Mouse (Mus musculus): ENCODE measurements around the gene Ift80. TPM values are rescaled to one million over a fixed set of nuclear protein-coding genes. Genes with fewer than 3 reads are reported as not detected.

The Ift80 gene
- polyA plus RNA-seq, 1 experiment from 2014 or later = 3.2 TPM

GRCm38 (mm10) chr3:69005338-69006245 lies 1.2 kb upstream of the Ift80 start:
- Histone ChIP-seq H3K27ac (ENCODE audit: low read depth) (peak overlapping the region; percentile 97), H3K4me1 (ENCODE audit: insufficient read depth) (no peaks in the 10 kb centered on the region), H3K4me3 (ENCODE audit: low read depth, low read length) (peak overlapping the region; percentile 100), H3K36me3 (replicated peaks; ENCODE audit: insufficient read depth, low read length) (peaks cover 9% of the 10 kb centered on the region), H3K27me3 (ENCODE audit: insufficient read depth, low read length) (no peaks in the 10 kb centered on the region), H3K9ac (replicated peaks) (peak overlapping the region; percentile 99), H3K4me2 (ENCODE audit: low read depth, low read length) (peak overlapping the region; percentile 69), H3K9me3 (ENCODE audit: low read length) (no peaks in the 10 kb centered on the region)
- ATAC-seq (peak; percentile 44), DNase-seq (peak; percentile 80)
- TF ChIP-seq CTCF (IDR thresholded peaks at IDR 0.05; ENCODE audit: low read depth) (peak; percentile 53), EP300 (IDR thresholded peaks at IDR 0.05; ENCODE audit: low read depth) (no peak)
- WGBS (ENCODE audit: insufficient replicate concordance) = under 1% methylated on average over 70 of the region's 72 CpGs

GRCm38 (mm10) chr3:69004055-69004436 lies 324 bp downstream of the Ift80 start:
- H3K27ac ChIP-seq (ENCODE audit: low read depth) = peak overlapping the region; percentile 97
- 2% methylated on average over 7 of the region's 7 CpGs for WGBS (ENCODE audit: insufficient replicate concordance)

GRCm38 (mm10) chr3:69002781-69003180 lies 1.6 kb downstream of the Ift80 start:
- Histone ChIP-seq H3K9me3 (ENCODE audit: low read length) (no peaks in the 10 kb centered on the region), H3K9ac (replicated peaks) (no peak overlapping the region), H3K36me3 (replicated peaks; ENCODE audit: insufficient read depth, low read length) (no peaks in the 10 kb centered on the region), H3K27me3 (ENCODE audit: insufficient read depth, low read length) (no peaks in the 10 kb centered on the region), H3K27ac (ENCODE audit: low read depth) (no peak overlapping the region), H3K4me3 (ENCODE audit: low read depth, low read length) (peak overlapping the region; percentile 100; the same call in 1 of the 2 replicates), H3K4me1 (ENCODE audit: insufficient read depth) (no peaks in the 10 kb centered on the region), H3K4me2 (ENCODE audit: low read depth, low read length) (no peak overlapping the region)
- DNase-seq (no peak), ATAC-seq (no peak)
- TF ChIP-seq CTCF (IDR thresholded peaks at IDR 0.05; ENCODE audit: low read depth) (peak; percentile 42), EP300 (IDR thresholded peaks at IDR 0.05; ENCODE audit: low read depth) (no peak)
- 89% methylated on average over 4 of the region's 4 CpGs for WGBS (ENCODE audit: insufficient replicate concordance)

More at GRCm38 (mm10) chr3:69004055-69004436, 324 bp downstream of the Ift80 start:
- Histone ChIP-seq H3K4me3 (ENCODE audit: low read depth, low read length) (peak overlapping the region; percentile 100), H3K36me3 (replicated peaks; ENCODE audit: insufficient read depth, low read length) (peaks cover 3% of the 10 kb centered on the region; the same call in 1 of the 2 replicates), H3K9ac (replicated peaks) (peak overlapping the region; percentile 99), H3K9me3 (ENCODE audit: low read length) (no peaks in the 10 kb centered on the region), H3K4me2 (ENCODE audit: low read depth, low read length) (peak overlapping the region; percentile 75), H3K4me1 (ENCODE audit: insufficient read depth) (no peaks in the 10 kb centered on the region), H3K27me3 (ENCODE audit: insufficient read depth, low read length) (no peaks in the 10 kb centered on the region)
- DNase-seq = no peak
- ATAC-seq = peak; percentile 2; the same call in 1 of the 2 replicates
- no peak; the same call in none of the 2 replicates for TF ChIP-seq CTCF (IDR thresholded peaks at IDR 0.05; ENCODE audit: low read depth)
- no peak for TF ChIP-seq EP300 (IDR thresholded peaks at IDR 0.05; ENCODE audit: low read depth)

- no peak overlapping the region for H3K27ac ChIP-seq (ENCODE audit: low read depth)
- DNase-seq (no peak), ATAC-seq (no peak)
- no peaks in the 10 kb centered on the region for H3K4me1 ChIP-seq (ENCODE audit: insufficient read depth)
- H3K27me3 ChIP-seq (ENCODE audit: insufficient read depth, low read length) = no peaks in the 10 kb centered on the region
- H3K9me3 ChIP-seq (ENCODE audit: low read length) = no peaks in the 10 kb centered on the region
- no peak overlapping the region for H3K4me2 ChIP-seq (ENCODE audit: low read depth, low read length)
- H3K36me3 ChIP-seq (replicated peaks; ENCODE audit: insufficient read depth, low read length) = peaks cover 25% of the 10 kb centered on the region
- H3K4me3 ChIP-seq (ENCODE audit: low read depth, low read length) = no peak overlapping the region
- H3K9ac ChIP-seq (replicated peaks) = no peak overlapping the region
- TF ChIP-seq EP300 (IDR thresholded peaks at IDR 0.05; ENCODE audit: low read depth) (no peak), CTCF (IDR thresholded peaks at IDR 0.05; ENCODE audit: low read depth) (no peak)
- WGBS (ENCODE audit: insufficient replicate concordance) = 87% methylated on average over 2 of the region's 2 CpGs
Measured at GRCm38 (mm10) chr3:68986550-68986949, 17.8 kb downstream of the Ift80 start.

GRCm38 (mm10) chr3:68980898-68981297 lies 23.5 kb downstream of the Ift80 start:
- WGBS (ENCODE audit: insufficient replicate concordance) = 44% methylated on average over 9 of the region's 9 CpGs
- Histone ChIP-seq H3K27ac (ENCODE audit: low read depth) (no peak overlapping the region), H3K9me3 (ENCODE audit: low read length) (no peaks in the 10 kb centered on the region), H3K4me2 (ENCODE audit: low read depth, low read length) (no peak overlapping the region), H3K4me1 (ENCODE audit: insufficient read depth) (peaks cover 16% of the 10 kb centered on the region), H3K27me3 (ENCODE audit: insufficient read depth, low read length) (no peaks in the 10 kb centered on the region), H3K36me3 (replicated peaks; ENCODE audit: insufficient read depth, low read length) (peaks cover 15% of the 10 kb centered on the region), H3K9ac (replicated peaks) (no peak overlapping the region), H3K4me3 (ENCODE audit: low read depth, low read length) (no peak overlapping the region)
- ATAC-seq (no peak), DNase-seq (peak; percentile 21)
- TF ChIP-seq EP300 (IDR thresholded peaks at IDR 0.05; ENCODE audit: low read depth) (no peak), CTCF (IDR thresholded peaks at IDR 0.05; ENCODE audit: low read depth) (no peak)

- H3K4me3 ChIP-seq (ENCODE audit: low read depth, low read length) = no peak overlapping the region
- TF ChIP-seq EP300 (IDR thresholded peaks at IDR 0.05; ENCODE audit: low read depth) (peak; percentile 72; the same call in 1 of the 2 replicates), CTCF (IDR thresholded peaks at IDR 0.05; ENCODE audit: low read depth) (no peak)
- no peaks in the 10 kb centered on the region for H3K27me3 ChIP-seq (ENCODE audit: insufficient read depth, low read length)
- peaks cover 24% of the 10 kb centered on the region for H3K4me1 ChIP-seq (ENCODE audit: insufficient read depth)
- H3K9me3 ChIP-seq (ENCODE audit: low read length) = no peaks in the 10 kb centered on the region
- H3K4me2 ChIP-seq (ENCODE audit: low read depth, low read length) = peak overlapping the region; percentile 23; the same call in 1 of the 2 replicates
- WGBS (ENCODE audit: insufficient replicate concordance) = 56% methylated on average over 10 of the region's 10 CpGs
- peak; percentile 33 for DNase-seq
- peak; percentile 83 for ATAC-seq
- H3K9ac ChIP-seq (replicated peaks) = no peak overlapping the region
- peaks cover 11% of the 10 kb centered on the region; the same call in 1 of the 2 replicates for H3K36me3 ChIP-seq (replicated peaks; ENCODE audit: insufficient read depth, low read length)
- peak overlapping the region; percentile 34; the same call in 1 of the 2 replicates for H3K27ac ChIP-seq (ENCODE audit: low read depth)
Measured at GRCm38 (mm10) chr3:68979187-68979586, 25.2 kb downstream of the Ift80 start.

All from liver, postnatal 0 days (tissue).